Mouse (Mus musculus) MEL (cell line): ENCODE results near the gene 2010109A12Rik. TPM values are rescaled to one million over a fixed set of nuclear protein-coding genes. Genes with fewer than 3 reads are reported as not detected.

ENCODE experiments used
- DNase-seq: peaks from one replicate; pipeline ENCODE4 v3.0.0; 2011; ENCODE audit warnings: low read depth, low spot score
- H3K27ac ChIP-seq: 2 replicates; pipeline ENCODE4 v1.5.1; 2012; ENCODE audit warnings: low read depth, mild to moderate bottlenecking, control low read depth, low read length, moderate library complexity; ENCODE audit not compliant: control insufficient read depth
- H3K27me3 ChIP-seq, 2 experiments: fragments of 150-350 bp in 1 of 2; sonication (generic) in 1 of 2; 2 replicates each; pipeline ENCODE4 v1.6.1; 2012; ENCODE audit warnings: low read length in 2 of 2, mild to moderate bottlenecking in 2 of 2, improper control_type of control experiment in 1 of 2, moderate library complexity in 1 of 2; ENCODE audit not compliant: insufficient read depth in 2 of 2, control insufficient read depth in 1 of 2
- H3K36me3 ChIP-seq, 2 experiments: 2 replicates each; pipeline ENCODE4 v1.6.1; 2012 to 2014; ENCODE audit warnings: low read length in 2 of 2, improper control_type of control experiment in 1 of 2, inconsistent platforms in 1 of 2, mild to moderate bottlenecking in 1 of 2; ENCODE audit not compliant: insufficient read depth in 2 of 2, control insufficient read depth in 1 of 2
- H3K4me1 ChIP-seq, 2 experiments: fragments of 150-350 bp in 1 of 2; sonication (generic) in 1 of 2; 2 replicates each; pipeline ENCODE4 v1.6.1; 2012; ENCODE audit warnings: low read length in 2 of 2, improper control_type of control experiment in 1 of 2, mild to moderate bottlenecking in 1 of 2; ENCODE audit not compliant: insufficient read depth in 2 of 2, control insufficient read depth in 1 of 2
- H3K4me3 ChIP-seq, 2 experiments: fragments of 150-350 bp in 1 of 2; sonication (generic) in 1 of 2; 2 replicates each; pipeline ENCODE4 v1.5.1; 2012; ENCODE audit warnings: low read depth in 2 of 2, low read length in 2 of 2, mild to moderate bottlenecking in 2 of 2, moderate library complexity in 2 of 2, control low read depth in 1 of 2, improper control_type of control experiment in 1 of 2; ENCODE audit not compliant: control insufficient read depth in 1 of 2, insufficient read depth in 1 of 2
- H3K79me2 ChIP-seq: 2 replicates; pipeline ENCODE4 v1.6.1; 2012; ENCODE audit warnings: mild to moderate bottlenecking, low read length, moderate library complexity; ENCODE audit not compliant: control insufficient read depth, poor library complexity, insufficient read depth
- H3K9ac ChIP-seq: 2 replicates; pipeline ENCODE4 v1.6.1; 2012; ENCODE audit warnings: low read depth, mild to moderate bottlenecking, control low read depth, low read length, moderate library complexity; ENCODE audit not compliant: control insufficient read depth, poor library complexity, severe bottlenecking
- H3K9me3 ChIP-seq: fragments of 150-350 bp; sonication (generic); replicated peaks from 2 replicates; pipeline ENCODE4 v1.6.1; 2012; ENCODE audit warnings: mild to moderate bottlenecking, low read length, improper control_type of control experiment, moderate library complexity; ENCODE audit not compliant: insufficient read depth
- BHLHE40 ChIP-seq: IDR thresholded peaks from 2 replicates; pipeline ENCODE4 v1.6.1; 2012; ENCODE audit warnings: low read depth, mild to moderate bottlenecking, inconsistent platforms, low read length, improper control_type of control experiment, borderline replicate concordance
- CHD2 ChIP-seq: IDR thresholded peaks from 2 replicates; pipeline ENCODE4 v1.6.1; 2011; ENCODE audit warnings: low read length, improper control_type of control experiment
- EP300 ChIP-seq, 2 experiments: IDR thresholded peaks; 2 replicates each; pipeline ENCODE4 v1.6.1; 2011; ENCODE audit warnings: improper control_type of control experiment in 2 of 2, low read length in 2 of 2, low read depth in 1 of 2, mild to moderate bottlenecking in 1 of 2
- ETS1 ChIP-seq: IDR thresholded peaks from 2 replicates; pipeline ENCODE4 v1.6.1; 2012; ENCODE audit warnings: low read depth, mild to moderate bottlenecking, inconsistent platforms, low read length, improper control_type of control experiment, moderate library complexity
- GABPA ChIP-seq: IDR thresholded peaks from 2 replicates; pipeline ENCODE4 v1.6.1; 2012; ENCODE audit warnings: low read depth, mild to moderate bottlenecking, inconsistent platforms, low read length, improper control_type of control experiment, moderate library complexity
- MAFK ChIP-seq: IDR thresholded peaks from 2 replicates; pipeline ENCODE4 v1.6.1; 2011; ENCODE audit warnings: low read depth, mild to moderate bottlenecking, low read length, improper control_type of control experiment, borderline replicate concordance
- MAZ ChIP-seq: IDR thresholded peaks from 2 replicates; pipeline ENCODE4 v1.6.1; 2012; ENCODE audit warnings: low read depth, mild to moderate bottlenecking, inconsistent platforms, low read length, improper control_type of control experiment
- POLR2AphosphoS5 ChIP-seq: IDR thresholded peaks from 2 replicates; pipeline ENCODE4 v1.6.1; 2012; ENCODE audit warnings: low read depth, borderline replicate concordance, mild to moderate bottlenecking, inconsistent platforms, low read length, moderate library complexity, mixed read lengths
- RCOR1 ChIP-seq: IDR thresholded peaks from 2 replicates; pipeline ENCODE4 v1.6.1; 2012; ENCODE audit warnings: low read depth, mild to moderate bottlenecking, inconsistent platforms, low read length, improper control_type of control experiment
- SMC3 ChIP-seq: IDR thresholded peaks from 2 replicates; pipeline ENCODE4 v1.6.1; 2011; ENCODE audit warnings: low read depth, low read length, improper control_type of control experiment
- polyA plus RNA-seq, 2 experiments: library from polyadenylated mRNA; stranded (reverse) in 1 of 2; unstranded in 1 of 2; fragments of >175 nt in 1 of 2; fragments of >200 nt in 1 of 2; gene quantifications; 2 replicates each; pipeline versions ENCODE4 v1.2.1 to v1.2.4; 2012; ENCODE audit warnings: low replicate concordance in 2 of 2, low read depth in 1 of 2; ENCODE audit not compliant: insufficient read length in 2 of 2, insufficient read depth in 1 of 2, missing spikeins in 1 of 2
- total RNA-seq: library from RNA; depleted of rRNA; stranded (reverse); fragments of 300-350 nt; gene quantifications from 2 replicates; pipeline ENCODE4 v1.2.3, GENCODE M21; 2012; rRNA removed

2010109A12Rik gene
- total and polyA plus RNA-seq, 3 experiments: 0.21 to 0.23 TPM; not detected in 1

GRCm38 (mm10) chr5:93260983-93261382 lies 54.7 kb downstream of the 2010109A12Rik start:
- no peak for DNase-seq
- Histone ChIP-seq H3K4me1 (peaks cover 8 to 19% of the 10 kb centered on the region in 2 experiments; a peak in 3 of 4 replicates), H3K4me3 (no peak overlapping the region), H3K27me3 (no peaks in the 10 kb centered on the region), H3K36me3 (peaks cover 0 to 27% of the 10 kb centered on the region in 2 experiments; a peak in 2 of 4 replicates), H3K27ac (no peak overlapping the region), H3K79me2 (no peaks in the 10 kb centered on the region), H3K9me3 (no peaks in the 10 kb centered on the region), H3K9ac (no peak overlapping the region)
- TF ChIP-seq CHD2 (no peak), POLR2AphosphoS5 (no peak), BHLHE40 (no peak), RCOR1 (no peak), MAFK (no peak), SMC3 (no peak), MAZ (no peak)

GRCm38 (mm10) chr5:93262751-93263150 lies 56.4 kb downstream of the 2010109A12Rik start:
- no peaks in the 10 kb centered on the region for H3K9me3 ChIP-seq
- no peak overlapping the region for H3K4me3 ChIP-seq
- peak in 1 of 2 experiments; percentile 24; a peak in 1 of 4 replicates for TF ChIP-seq EP300 (IDR thresholded peaks at IDR 0.05; ENCODE audit: low read depth in 1 of 2, low read length in 2 of 2)
- TF ChIP-seq ETS1: 0 out of 2 replicates have a peak, but pooled peaks have one; percentile 34
- TF ChIP-seq GABPA: no peak
- TF ChIP-seq RCOR1: 0 out of 2 replicates have a peak, but pooled peaks have one; percentile 8
- peak; percentile 38 for DNase-seq
- no peaks in the 10 kb centered on the region for H3K27me3 ChIP-seq
- H3K4me1 ChIP-seq: peaks cover 9 to 19% of the 10 kb centered on the region in 2 experiments; a peak in 3 of 4 replicates
- H3K79me2 ChIP-seq: no peaks in the 10 kb centered on the region; the same call in 1 of the 2 replicates
- no peak overlapping the region for H3K9ac ChIP-seq
- peaks cover 0 to 27% of the 10 kb centered on the region in 2 experiments; a peak in 2 of 4 replicates for H3K36me3 ChIP-seq
- H3K27ac ChIP-seq: no peak overlapping the region

Other genes starting within 250 kb of the 2010109A12Rik start
- not detected in 2 replicates for gene Sowahb, start 161.5 kb upstream of the 2010109A12Rik start, total RNA-seq
- not detected for gene Sowahb, start 161.5 kb upstream of the 2010109A12Rik start, polyA plus RNA-seq
- gene Sept11, start 113.1 kb upstream of the 2010109A12Rik start, total RNA-seq: 34.9 and 46.7 TPM in 2 replicates
- gene Sept11, start 113.1 kb upstream of the 2010109A12Rik start, polyA plus RNA-seq: 100 to 1,000 TPM in 1 of 2 experiments, 10 to 100 TPM in 1; 87.2 to 245 TPM
- 33.4 and 45.1 TPM in 2 replicates for gene Ccni, start within 50 bp of the 2010109A12Rik start, total RNA-seq
- 100 to 1,000 TPM in 1 of 2 experiments, 10 to 100 TPM in 1; 83.2 to 199 TPM for gene Ccni, start within 50 bp of the 2010109A12Rik start, polyA plus RNA-seq
- gene Ccng2, start 60.7 kb downstream of the 2010109A12Rik start, total RNA-seq: 1.0 and 4.6 TPM in 2 replicates
- gene Ccng2, start 60.7 kb downstream of the 2010109A12Rik start, polyA plus RNA-seq: 1 to 10 TPM in 1 of 2 experiments, not detected in 1; 3.7 TPM